Mouse (Mus musculus): ENCODE measurements around the gene Tln1.

- TF ChIP-seq CTCF (conservative IDR thresholded peaks at IDR 0.05; ENCODE audit: low read length) (no peak), POU5F1 (IDR thresholded peaks at IDR 0.05; ENCODE audit: borderline replicate concordance, low read length) (no peak)
Observed at GRCm38 (mm10) chr4:43582241-43582640, 19.8 kb upstream of the Tln1 start.
